Mouse (Mus musculus) urinary bladder, postnatal 36 days (tissue): Measurements from ENCODE around the gene Sec22a.

ENCODE experiments used
- DNase-seq, 2 experiments: peaks; one replicate each; pipeline ENCODE4 v3.0.0; 2022; ENCODE audit warnings: low spot score in 2 of 2, mixed read lengths in 1 of 2

The Sec22a gene

DNA sequence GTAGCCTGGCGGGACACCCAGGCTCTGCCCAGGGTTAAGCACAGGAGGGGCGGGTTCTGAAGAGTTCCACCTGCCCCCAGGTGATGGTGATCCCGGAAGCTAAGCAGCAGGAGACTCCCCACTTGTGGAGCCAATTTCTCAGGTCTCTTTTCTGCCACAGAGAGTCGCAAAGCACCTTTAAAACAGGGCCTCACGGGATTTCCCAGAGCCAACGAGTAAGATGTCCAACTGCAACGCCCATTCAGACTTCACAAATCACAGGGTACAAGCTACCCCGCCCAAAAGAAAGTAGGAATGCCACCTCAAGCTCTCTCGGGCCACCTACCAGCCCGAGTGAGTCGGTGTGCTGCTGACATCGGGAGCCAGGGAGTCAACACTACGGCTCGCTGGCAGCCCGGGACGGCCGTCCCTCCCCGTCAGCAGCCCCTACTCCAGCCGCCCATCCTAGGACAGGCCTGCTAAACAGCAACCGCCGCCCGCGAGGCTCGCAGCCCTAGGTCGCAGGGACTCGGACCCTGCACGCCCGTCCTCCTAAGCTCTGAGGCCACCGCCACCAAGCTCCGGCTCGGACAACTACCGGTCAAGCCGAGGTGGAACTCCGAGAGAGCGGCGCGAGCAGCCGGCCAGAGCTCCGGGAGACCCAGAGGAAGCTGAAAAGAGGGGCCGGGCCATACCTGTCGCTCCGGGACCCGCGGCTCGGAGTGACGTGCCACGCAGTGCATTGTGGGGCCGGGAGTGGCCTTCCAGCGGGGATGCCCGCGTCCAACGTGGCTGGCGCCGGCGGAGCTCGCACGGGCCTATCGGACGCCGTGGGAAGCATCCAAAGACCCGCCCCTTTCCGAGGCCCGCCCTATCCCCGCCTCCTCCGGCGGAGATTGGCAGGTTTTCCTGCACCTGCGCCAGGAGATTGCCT lies at the start of gene Sec22a:
TSS of gene Sec22a (minus strand) at position 769 of the 913 bp plus-strand sequence.
- peak; percentile 88 to 93 for DNase-seq

DNA sequence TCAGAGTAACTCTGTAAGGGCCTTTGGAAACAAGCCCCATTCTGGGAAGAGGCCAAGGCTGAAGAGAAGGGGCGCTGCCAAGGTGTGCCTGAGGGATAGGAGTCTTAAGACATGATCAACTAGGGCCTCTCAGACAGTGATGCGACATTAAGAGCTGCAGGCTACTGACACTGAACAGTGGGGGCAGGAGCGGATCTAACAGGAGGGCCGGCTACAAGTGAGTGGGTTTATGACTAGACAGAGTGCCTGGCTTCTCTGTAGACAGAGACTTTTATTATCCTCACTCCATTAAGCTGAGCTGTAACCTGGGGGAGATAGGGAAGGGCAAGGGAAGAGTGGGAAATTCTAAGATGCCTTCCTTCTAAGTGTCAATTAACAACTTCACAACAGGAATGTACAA lies 43.0 kb upstream of the Sec22a start:
- no peak for DNase-seq

DNA sequence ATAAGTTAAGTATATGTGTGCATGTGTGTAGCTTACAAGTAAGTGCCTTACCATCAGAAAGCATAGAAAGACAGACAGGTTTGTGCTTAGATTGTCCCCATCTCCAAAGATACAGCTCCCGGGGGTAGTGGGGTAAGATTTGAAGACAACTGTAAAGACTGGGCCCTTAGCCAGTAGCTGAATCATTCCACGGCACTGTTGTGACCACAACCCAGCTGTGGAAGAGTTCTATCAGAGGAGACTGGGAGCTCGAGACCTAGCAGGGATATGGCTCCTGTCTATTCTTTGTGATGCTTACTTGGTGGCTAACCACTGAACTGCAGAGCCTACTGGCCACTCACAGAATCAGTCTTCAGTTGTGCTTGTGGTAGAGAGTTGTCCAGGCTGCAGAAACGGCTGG lies 42.4 kb upstream of the Sec22a start:
- no peak for DNase-seq

DNA sequence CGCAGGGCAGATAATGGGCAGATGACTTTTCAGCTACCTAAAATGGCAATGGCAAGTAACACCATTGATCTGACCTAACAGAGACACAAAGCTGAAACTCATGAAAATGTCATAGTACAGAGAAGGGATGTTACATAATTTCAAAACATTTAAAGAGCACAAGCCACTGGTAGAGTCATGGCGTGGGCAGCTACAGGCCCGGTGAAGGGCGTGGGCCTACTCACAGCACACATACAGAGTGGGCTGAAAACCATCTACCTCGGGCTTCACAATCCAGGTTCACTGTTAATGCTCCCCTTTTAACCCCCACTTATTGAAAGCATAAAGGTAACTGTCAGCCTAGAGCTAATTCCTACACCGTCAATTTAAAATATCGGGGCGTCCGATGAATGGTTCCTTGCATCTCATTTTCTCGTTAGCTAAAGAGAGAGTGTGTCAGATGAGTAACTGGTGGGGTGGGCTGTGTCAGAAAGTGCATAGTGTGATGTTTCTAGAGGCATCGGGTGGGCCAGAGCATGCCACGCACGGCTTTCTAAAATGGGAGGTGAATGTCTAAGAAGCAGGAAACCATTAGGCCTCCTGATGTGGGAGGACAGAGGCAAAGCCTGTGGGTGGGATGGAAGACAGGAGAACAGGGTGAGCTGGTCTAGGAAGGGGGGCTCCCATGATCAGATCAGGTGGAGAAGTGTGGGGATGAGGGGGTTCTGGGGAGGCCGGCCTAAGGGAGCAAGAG lies 41.8 kb upstream of the Sec22a start:
- DNase-seq, result no peak

DNA sequence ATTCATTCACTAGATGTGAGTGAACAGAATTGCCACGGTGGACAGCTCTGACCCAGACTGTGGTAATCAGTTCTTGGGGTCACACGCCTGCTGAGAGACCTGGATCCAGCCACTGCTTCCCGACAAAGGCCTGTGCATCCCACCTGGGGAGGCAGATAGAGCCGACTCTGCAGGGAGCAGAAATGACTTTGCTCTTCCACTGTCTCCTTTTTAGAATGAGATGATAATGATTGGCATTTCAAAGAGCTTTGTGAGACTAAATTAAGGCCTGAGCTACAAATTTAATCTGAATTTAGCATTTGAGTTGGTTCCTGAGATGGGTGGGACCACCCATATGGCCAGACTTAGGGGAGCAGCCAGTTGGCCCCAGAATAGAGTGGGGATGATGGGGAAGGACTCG lies 41.1 kb upstream of the Sec22a start:
- DNase-seq, result no peak

DNA sequence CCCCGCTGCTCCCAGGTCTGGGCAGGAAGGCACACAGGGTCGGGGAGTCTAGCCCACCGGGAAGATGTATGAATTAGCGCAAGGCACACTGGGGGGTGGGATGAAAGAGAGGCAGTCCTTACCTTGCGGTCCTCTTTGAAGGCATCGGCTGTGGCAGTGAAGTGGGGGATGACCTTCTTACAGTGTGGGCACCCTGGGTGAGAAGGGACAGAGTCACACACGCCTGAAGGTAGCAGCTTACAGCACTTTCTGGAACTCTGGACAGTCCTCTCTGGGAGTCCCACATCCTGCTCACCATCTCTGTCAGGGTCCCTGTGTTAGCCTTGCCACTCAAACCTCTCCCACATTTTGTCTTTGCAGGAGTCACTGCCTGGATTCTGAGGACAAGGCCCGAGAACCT lies 40.2 kb upstream of the Sec22a start:
- DNase-seq, result no peak

DNA sequence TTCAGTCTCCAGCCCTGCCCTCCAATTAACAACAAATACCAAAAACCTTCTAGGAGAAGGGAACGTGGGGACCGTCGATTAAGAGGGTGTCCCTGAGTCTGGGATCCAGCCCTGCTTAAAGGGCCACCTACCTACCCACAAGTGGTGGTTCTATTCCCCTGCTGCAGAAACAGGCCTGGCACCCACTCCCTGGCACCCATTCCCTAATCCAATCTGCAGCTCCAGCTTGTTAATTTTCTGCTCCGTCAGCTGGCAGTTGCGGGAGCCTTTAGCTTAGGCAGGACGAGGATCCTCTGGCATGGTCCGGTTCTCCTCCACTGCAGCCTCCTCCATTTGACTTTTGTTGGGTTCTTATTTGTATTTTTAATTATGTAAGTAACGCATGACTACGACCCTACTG lies 39.6 kb upstream of the Sec22a start:
- DNase-seq, result no peak

DNA sequence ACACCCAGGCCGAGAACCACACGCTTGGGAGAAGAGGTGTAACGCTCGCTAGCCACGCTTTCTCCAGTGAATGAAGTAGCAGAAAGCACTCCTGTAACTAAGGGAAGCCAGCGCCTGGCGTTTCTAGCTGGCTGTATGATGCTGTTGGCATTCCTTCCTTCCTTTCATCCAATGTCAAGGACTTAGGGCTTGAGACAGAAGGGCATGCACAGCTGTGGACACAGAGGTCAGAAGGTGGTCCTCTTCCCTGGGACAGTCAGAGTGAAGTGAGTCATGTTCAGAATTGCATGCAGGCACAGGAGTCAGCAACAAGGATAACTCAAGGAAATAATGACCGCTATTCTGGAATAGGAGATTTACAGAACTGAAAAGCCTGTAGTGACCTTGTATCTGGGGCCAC lies 29.1 kb upstream of the Sec22a start:
- DNase-seq, result no peak

DNA sequence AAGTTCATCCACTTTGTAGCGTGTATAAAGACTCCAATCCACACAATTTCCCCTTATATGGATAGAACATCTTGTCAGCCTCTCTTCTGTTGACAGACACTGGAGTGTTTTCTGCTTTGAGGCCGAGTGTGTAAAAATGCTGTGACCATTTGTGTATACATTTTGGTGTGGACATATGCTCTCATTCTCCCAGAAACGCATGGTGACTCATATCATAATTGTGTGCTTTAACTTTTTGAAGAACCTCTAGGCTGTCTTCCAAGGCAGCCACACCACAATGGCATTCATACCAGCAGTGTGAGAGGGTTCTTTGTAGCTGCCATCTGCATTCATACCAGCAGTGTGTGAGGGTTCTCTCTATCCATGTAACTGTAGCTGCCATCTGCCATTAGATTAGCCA lies 21.9 kb upstream of the Sec22a start:
- no peak for DNase-seq

DNA sequence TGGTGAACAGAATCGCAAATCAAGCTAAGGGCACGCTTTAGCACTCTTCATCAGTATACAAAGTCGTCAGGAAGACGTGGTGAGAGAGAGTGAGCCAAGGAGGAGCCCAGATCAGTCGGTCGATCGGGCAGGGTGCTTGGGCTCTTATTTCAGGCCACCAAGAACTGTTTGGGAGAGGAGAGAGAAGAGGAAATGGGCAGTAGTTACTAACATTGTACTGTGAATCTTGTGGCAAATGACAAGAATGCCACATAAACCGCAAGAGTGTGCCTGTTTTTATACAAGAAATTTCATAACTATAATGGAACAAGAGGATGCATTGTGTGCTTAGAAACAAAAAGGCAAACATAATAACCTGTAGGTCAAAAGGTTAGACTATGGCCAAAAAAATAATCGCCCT lies 16.3 kb upstream of the Sec22a start:
- no peak for DNase-seq

DNA sequence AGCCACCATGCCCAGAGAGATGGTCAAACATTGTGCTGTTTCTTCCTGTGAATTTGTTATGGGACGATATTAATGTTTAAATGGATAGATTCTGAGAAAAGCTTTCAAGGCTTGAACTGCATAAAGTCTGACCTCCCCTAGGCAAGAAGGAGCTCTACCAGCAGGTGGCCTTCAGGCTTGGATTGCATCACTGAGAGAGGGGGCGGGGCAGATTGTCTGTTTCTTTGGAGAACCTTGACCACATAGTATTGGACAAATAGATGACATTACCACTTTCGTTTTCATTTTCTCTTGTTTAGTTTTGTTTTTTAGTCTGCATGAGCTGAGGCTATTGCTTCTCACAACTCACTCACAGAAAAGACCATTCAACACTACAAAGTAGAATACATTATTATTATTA lies 15.6 kb upstream of the Sec22a start:
- no peak for DNase-seq

DNA sequence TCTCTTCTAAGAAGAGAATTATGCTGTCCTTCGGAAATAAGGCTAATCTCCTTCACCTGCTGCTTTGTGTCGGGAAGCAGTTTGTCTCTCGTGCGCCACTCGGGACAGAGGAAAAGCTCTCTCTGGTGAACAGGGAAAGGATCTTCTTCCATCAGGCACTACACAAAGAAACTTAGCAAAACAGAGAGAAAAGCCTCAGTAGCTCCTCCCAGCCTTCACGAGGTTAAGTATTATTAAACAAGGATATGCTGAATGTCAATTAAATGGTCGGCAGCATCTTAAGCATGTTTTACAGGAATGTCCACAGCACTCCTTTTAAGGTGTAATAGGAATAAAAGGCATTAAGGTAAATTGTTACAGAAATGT lies 328 bp upstream of the Sec22a start:
- no peak for DNase-seq

DNA sequence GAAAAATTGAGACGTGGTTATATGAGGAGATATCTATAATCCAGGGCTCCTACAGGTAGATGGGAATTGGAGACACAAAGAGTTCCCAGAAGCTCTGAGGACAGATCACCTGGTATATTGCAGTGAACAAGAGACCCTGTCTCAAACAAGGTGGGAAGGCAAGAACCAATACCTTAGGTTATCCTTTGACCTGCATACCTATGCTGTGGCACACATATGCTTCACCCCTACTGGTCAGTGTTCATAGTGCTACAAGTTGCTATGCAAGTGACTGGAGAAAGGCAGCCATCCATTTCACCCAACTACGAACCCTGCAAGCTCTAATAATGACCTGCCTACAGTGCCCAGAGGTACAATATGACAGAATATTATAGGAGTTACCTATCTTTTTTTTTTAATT lies 1.5 kb downstream of the Sec22a start:
- DNase-seq, result no peak

DNA sequence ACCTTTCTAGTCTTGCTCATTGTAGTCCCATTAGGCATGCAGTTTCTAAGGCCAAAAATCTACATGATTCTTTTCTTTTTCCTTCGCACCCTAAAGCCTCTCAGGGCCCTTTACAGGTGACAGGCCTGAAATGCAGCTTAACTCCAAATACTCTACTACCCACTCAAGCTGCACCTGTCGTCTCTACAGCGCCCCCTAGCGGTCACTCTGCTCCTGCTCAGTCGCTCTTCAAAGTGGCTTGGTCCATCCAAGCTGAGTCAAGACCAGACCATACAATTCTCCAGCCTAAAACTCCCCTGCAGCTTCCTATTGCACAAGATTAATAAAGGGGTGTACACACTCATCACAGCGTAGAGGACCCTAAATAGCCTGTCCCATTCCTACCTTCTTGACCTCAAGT lies 3.1 kb downstream of the Sec22a start:
- peak in 1 of 2 experiments; percentile 24 for DNase-seq

DNA sequence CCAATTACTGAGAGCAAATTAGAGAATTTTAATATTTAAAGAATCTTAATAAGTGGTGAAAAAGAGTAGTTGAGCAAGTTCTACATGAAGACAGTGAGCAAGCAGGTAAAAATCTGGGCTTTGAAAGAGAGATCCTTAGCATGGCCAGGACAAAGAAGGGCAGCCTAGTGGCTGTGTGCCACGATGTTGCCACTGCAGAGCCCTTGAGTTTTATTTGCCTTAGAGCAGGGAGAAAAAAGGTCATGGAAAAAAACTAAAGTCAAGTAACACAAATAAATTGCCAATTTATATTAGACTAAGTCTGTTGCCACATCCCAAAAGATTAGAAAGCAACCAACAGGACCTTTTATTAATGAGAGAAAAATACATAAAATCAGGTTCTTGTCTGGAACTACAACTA lies 6.3 kb downstream of the Sec22a start:
- DNase-seq, result no peak

DNA sequence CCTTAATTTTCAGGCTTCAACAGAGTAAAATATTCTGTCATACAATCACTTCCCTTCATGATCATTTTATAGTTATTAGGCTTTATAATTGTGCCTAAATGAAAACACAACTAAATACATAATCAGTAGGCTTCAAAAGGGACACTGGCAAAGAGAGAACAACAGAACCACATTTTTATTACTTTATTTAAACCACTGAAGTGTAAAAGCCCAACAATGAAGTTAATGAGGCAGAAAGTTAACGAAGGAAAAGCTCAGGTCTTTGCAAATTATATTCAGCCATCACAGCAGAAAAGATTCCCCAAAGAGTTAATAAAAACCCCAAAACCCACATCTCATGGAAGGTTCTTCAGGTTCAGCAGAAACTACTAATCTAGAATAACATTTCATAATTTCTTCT lies 33.3 kb downstream of the Sec22a start:
- no peak for DNase-seq

DNA sequence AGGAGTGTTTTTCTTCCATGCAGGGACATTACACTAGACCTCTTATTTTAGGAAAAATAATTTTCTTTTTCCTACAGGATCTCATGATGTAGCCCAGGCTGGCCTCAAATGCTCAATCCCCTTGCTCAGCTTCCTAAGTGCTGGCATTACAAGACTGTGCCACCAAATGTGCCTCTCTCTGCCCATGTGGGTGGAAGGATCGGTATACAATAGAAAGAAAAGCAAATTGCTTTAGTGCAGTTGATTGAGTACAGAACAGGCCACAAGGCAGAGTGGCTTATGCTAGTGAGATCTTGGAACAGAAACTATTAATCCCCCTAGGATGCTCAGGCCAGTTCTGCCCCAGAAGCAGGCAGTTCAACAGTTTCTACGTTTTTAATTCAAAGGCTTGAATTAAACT lies 43.9 kb downstream of the Sec22a start:
- no peak for DNase-seq

DNA sequence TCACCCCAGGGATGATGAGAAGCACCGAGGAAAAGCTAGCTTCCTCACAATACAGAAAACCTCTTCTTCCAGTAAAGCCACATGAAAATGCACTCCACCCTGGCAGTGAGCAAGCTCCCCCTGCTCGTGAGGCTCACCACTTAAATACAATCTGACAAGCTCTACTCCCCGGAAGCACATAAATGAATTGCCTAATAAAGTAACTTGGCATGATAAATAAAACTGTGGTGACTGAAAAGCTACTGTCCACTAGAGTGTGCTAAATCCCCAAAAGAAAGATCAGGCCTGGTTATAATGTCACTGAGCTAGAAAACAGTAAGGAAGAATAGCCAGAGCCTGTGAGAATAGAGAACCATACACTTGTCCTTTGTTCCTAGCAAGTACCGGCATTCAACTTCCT lies 44.4 kb downstream of the Sec22a start:
- DNase-seq, result no peak

DNA sequence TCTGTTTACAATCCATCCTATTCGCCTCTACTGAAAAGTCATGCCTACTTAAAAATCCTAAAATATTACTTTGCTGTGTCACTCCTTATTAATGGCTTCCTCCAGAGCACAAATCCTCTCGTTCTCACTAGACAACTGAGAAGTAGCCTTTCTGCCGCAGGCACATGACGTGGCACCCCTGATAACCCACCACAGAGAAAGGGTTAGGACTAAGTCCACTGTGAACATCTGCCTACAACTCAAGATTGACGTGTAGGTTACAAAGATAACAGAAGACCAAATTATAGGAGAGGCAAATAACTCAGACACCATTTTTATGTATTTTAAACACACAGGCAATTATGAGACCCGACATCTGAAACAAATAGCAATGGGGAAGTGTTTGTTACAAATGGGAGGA lies 45.3 kb downstream of the Sec22a start:
- DNase-seq, result no peak

DNA sequence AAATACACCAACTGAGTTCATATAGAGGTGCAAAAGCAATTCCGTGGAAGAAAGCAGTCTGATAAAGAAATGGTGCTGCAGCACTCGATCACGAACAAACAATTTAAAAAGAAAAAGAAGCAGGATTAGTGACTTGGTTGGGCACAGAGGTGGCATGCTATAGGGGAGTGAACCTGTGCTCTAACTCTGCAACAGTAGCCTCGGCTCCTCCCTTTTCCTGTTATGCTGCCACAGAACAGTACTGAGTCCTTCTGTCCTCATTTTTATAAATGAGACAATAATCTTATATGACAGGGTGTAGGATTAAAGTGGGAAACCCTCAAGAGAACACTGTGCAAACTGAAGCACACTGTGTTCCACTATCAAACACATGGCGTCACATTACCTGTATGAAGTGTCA lies 46.3 kb downstream of the Sec22a start:
- no peak for DNase-seq

DNA sequence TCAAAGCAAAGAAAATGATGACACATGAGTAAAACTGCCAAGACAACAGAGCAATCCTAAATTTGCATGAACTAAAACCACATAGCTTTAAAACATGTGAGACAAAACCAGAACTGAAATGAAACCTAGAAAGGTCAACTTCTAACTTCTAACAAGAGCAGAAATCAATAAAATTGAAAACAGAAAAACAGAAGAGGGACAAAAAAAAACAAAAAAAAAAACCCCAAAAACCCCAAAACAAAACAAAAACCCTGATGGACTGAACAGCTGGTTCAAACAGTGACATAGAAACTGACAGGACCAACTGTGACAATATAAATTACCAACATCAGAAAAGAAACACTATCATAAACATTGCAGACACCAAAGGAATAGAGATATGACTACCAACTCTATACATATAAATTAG lies 46.9 kb downstream of the Sec22a start:
- no peak for DNase-seq

DNA sequence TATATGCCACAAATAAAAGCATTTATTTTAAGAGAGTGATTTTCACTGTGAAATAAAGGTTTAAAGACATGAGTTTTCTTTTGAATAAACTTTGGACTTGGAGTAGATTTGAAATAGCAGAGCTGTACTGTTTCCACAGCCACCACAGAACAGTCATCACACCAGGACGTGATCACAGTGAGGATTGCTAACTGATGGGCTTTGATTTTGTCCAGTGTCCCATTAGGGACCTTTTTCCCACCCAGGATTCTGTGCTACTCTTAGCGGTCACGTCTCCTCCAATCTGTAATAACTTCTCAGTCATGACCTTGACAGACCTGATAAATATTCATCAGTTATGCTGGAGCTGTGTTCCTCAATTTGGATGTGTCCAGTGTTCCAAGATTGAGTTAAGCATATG lies 48.2 kb downstream of the Sec22a start:
- no peak for DNase-seq

DNA sequence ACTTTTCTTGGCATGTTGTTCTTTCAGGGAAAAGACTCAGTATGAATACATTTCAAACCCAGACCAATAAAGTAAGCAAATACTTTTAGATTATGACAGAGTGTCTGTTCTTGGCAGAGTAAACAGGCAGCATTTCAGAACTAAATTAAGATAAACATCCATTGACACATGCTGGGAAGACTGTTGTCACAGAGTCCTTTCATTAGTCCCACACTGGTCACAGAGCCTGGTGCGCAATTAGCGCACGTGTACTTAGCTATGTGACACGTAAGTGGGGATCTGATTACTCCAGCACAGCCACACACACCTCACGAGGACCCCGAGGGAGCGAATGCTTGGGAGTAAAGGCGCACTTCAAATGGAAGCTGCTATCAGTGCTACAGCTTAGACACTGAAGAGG lies 52.1 kb downstream of the Sec22a start:
- DNase-seq, result no peak
